Mouse (Mus musculus): ENCODE measurements around the gene Nek8. TPM values are rescaled to one million over a fixed set of nuclear protein-coding genes. Genes with fewer than 3 reads are reported as not detected.

The Nek8 gene
- polyA plus RNA-seq, 1 experiment: 10.4 TPM

GRCm38 (mm10) chr11:78205361-78206206, 29.1 kb upstream of the Nek8 start:
- Histone ChIP-seq H3K4me3 (replicated peaks; ENCODE audit: control insufficient read depth, low read depth, low read length) (no peak overlapping the region), H3K27ac (ENCODE audit: control insufficient read depth, insufficient read depth, low read depth, low read length, poor library complexity) (no peak overlapping the region), H3K4me1 (ENCODE audit: control insufficient read depth, insufficient read depth, low read length) (no peaks in the 10 kb centered on the region)
- TF ChIP-seq POLR2A (IDR thresholded peaks at IDR 0.05; ENCODE audit: borderline replicate concordance, control insufficient read depth, low read depth, low read length) (no peak), CTCF (IDR thresholded peaks at IDR 0.05; ENCODE audit: control insufficient read depth, insufficient read depth, low read length) (no peak)
- 83% methylated on average over 13 of the region's 13 CpGs for WGBS

- TF ChIP-seq CTCF (IDR thresholded peaks at IDR 0.05; ENCODE audit: control insufficient read depth, insufficient read depth, low read length): no peak
- no peak for TF ChIP-seq POLR2A (IDR thresholded peaks at IDR 0.05; ENCODE audit: borderline replicate concordance, control insufficient read depth, low read depth, low read length)
- H3K27ac ChIP-seq (ENCODE audit: control insufficient read depth, insufficient read depth, low read depth, low read length, poor library complexity): no peak overlapping the region
- 82% methylated on average over 6 of the region's 6 CpGs for WGBS
- no peaks in the 10 kb centered on the region for H3K4me1 ChIP-seq (ENCODE audit: control insufficient read depth, insufficient read depth, low read length)
- no peak overlapping the region for H3K4me3 ChIP-seq (replicated peaks; ENCODE audit: control insufficient read depth, low read depth, low read length)
These were observed 27.8 kb upstream of the Nek8 start for GRCm38 (mm10) chr11:78204287-78204686.

GRCm38 (mm10) chr11:78202372-78202771, 25.9 kb upstream of the Nek8 start:
- Histone ChIP-seq H3K4me3 (replicated peaks; ENCODE audit: control insufficient read depth, low read depth, low read length) (no peak overlapping the region), H3K27ac (ENCODE audit: control insufficient read depth, insufficient read depth, low read depth, low read length, poor library complexity) (no peak overlapping the region), H3K4me1 (ENCODE audit: control insufficient read depth, insufficient read depth, low read length) (no peaks in the 10 kb centered on the region)
- WGBS: 87% methylated on average over 3 of the region's 3 CpGs
- no peak for TF ChIP-seq CTCF (IDR thresholded peaks at IDR 0.05; ENCODE audit: control insufficient read depth, insufficient read depth, low read length)
- no peak for TF ChIP-seq POLR2A (IDR thresholded peaks at IDR 0.05; ENCODE audit: borderline replicate concordance, control insufficient read depth, low read depth, low read length)

- 68% methylated on average over 23 of the region's 23 CpGs for WGBS
- peak overlapping the region; percentile 96 for H3K4me3 ChIP-seq (replicated peaks; ENCODE audit: control insufficient read depth, low read depth, low read length)
- H3K27ac ChIP-seq (ENCODE audit: control insufficient read depth, insufficient read depth, low read depth, low read length, poor library complexity): no peak overlapping the region
These were observed 18.8 kb upstream of the Nek8 start for GRCm38 (mm10) chr11:78195101-78195863.

GRCm38 (mm10) chr11:78194411-78195100, 18.1 kb upstream of the Nek8 start:
- H3K4me1 ChIP-seq (ENCODE audit: control insufficient read depth, insufficient read depth, low read length): peaks cover 1% of the 10 kb centered on the region
- under 1% methylated on average over 30 of the region's 30 CpGs for WGBS
- TF ChIP-seq POLR2A (IDR thresholded peaks at IDR 0.05; ENCODE audit: borderline replicate concordance, control insufficient read depth, low read depth, low read length) (peak; percentile 5; the same call in 1 of the 2 replicates), CTCF (IDR thresholded peaks at IDR 0.05; ENCODE audit: control insufficient read depth, insufficient read depth, low read length) (no peak)
- no peak overlapping the region for H3K27ac ChIP-seq (ENCODE audit: control insufficient read depth, insufficient read depth, low read depth, low read length, poor library complexity)
- H3K4me3 ChIP-seq (replicated peaks; ENCODE audit: control insufficient read depth, low read depth, low read length): peak overlapping the region; percentile 96

More at GRCm38 (mm10) chr11:78195101-78195863, 18.8 kb upstream of the Nek8 start:
- TF ChIP-seq POLR2A (IDR thresholded peaks at IDR 0.05; ENCODE audit: borderline replicate concordance, control insufficient read depth, low read depth, low read length) (no peak), CTCF (IDR thresholded peaks at IDR 0.05; ENCODE audit: control insufficient read depth, insufficient read depth, low read length) (no peak)
- peaks cover 1% of the 10 kb centered on the region for H3K4me1 ChIP-seq (ENCODE audit: control insufficient read depth, insufficient read depth, low read length)

GRCm38 (mm10) chr11:78193113-78193512, 16.6 kb upstream of the Nek8 start, which contains the start of gene Proca1:
TSS of gene Proca1 (plus strand) at chr11:78193392.
- no peak within 1 kb of the TSS for H3K4me3 ChIP-seq (replicated peaks; ENCODE audit: control insufficient read depth, low read depth, low read length)
- no peak within 1 kb of the TSS for H3K27ac ChIP-seq (ENCODE audit: control insufficient read depth, insufficient read depth, low read depth, low read length, poor library complexity)
- 71% methylated on average over 1 of the region's 1 CpGs for WGBS
- TF ChIP-seq POLR2A (IDR thresholded peaks at IDR 0.05; ENCODE audit: borderline replicate concordance, control insufficient read depth, low read depth, low read length) (no peak), CTCF (IDR thresholded peaks at IDR 0.05; ENCODE audit: control insufficient read depth, insufficient read depth, low read length) (no peak)
- H3K4me1 ChIP-seq (ENCODE audit: control insufficient read depth, insufficient read depth, low read length): peaks cover 1% of the 10 kb centered on the region

- Histone ChIP-seq H3K27ac (ENCODE audit: control insufficient read depth, insufficient read depth, low read depth, low read length, poor library complexity) (no peak overlapping the region), H3K4me1 (ENCODE audit: control insufficient read depth, insufficient read depth, low read length) (peaks cover 1% of the 10 kb centered on the region), H3K4me3 (replicated peaks; ENCODE audit: control insufficient read depth, low read depth, low read length) (no peak overlapping the region)
- WGBS: 66% methylated on average over 6 of the region's 6 CpGs
- TF ChIP-seq CTCF (IDR thresholded peaks at IDR 0.05; ENCODE audit: control insufficient read depth, insufficient read depth, low read length) (no peak), POLR2A (IDR thresholded peaks at IDR 0.05; ENCODE audit: borderline replicate concordance, control insufficient read depth, low read depth, low read length) (no peak)
These were observed 13.6 kb upstream of the Nek8 start for GRCm38 (mm10) chr11:78190041-78190440.
